Mouse (Mus musculus): Measurements from ENCODE around the gene Rilpl1. TPM values are rescaled to one million over a fixed set of nuclear protein-coding genes. Genes with fewer than 3 reads are reported as not detected.

The Rilpl1 gene
- polyA plus RNA-seq, 1 experiment from 2014 or later: 11.0 TPM

DNA sequence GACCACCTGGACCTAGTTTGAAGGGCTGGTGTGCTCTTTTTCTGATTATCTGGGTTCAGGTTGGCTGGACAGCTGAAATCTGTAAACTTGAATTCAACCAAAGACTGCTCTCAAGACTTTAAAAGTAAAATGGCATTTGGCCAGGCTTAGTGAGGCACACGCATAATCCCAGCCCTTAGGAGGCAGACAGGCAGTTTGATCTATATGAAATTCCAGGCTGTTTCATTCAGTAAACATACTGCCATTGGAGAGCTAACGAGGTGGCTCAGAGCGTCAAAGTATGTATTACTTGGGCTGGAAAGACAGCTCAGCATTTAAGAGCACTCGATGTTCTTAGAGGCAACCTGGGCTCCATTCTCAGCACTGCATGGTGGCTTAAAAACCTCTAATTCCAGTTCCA is 39.5 kb downstream of the Rilpl1 start:
- Histone ChIP-seq H3K9ac (ENCODE audit: low read length) (no peak overlapping the region), H3K36me3 (ENCODE audit: control insufficient read depth, insufficient read depth, low read length) (peaks cover 4% of the 10 kb centered on the region; the same call in 1 of the 2 replicates), H3K4me1 (ENCODE audit: control insufficient read depth, insufficient read depth, low read length) (peaks cover 6% of the 10 kb centered on the region), H3K27ac (ENCODE audit: low read length) (peak overlapping the region; percentile 39), H3K4me2 (ENCODE audit: low read depth, low read length) (no peak overlapping the region), H3K4me3 (replicated peaks; ENCODE audit: low read length) (no peak overlapping the region), H3K27me3 (ENCODE audit: control insufficient read depth, insufficient read depth, low read length) (no peaks in the 10 kb centered on the region), H3K9me3 (replicated peaks; ENCODE audit: control insufficient read depth, low read length) (no peaks in the 10 kb centered on the region)
- WGBS: 43% methylated on average over 4 of the region's 4 CpGs
- peak; percentile 52; the same call in 1 of the 2 replicates for ATAC-seq (ENCODE audit: insufficient read depth, low FRiP score)

- no peak for ATAC-seq (ENCODE audit: insufficient read depth, low FRiP score)
- Histone ChIP-seq H3K36me3 (ENCODE audit: control insufficient read depth, insufficient read depth, low read length) (peaks cover 4% of the 10 kb centered on the region; the same call in 1 of the 2 replicates), H3K27ac (ENCODE audit: low read length) (no peak overlapping the region), H3K9me3 (replicated peaks; ENCODE audit: control insufficient read depth, low read length) (no peaks in the 10 kb centered on the region), H3K4me1 (ENCODE audit: control insufficient read depth, insufficient read depth, low read length) (peaks cover 14% of the 10 kb centered on the region), H3K4me3 (replicated peaks; ENCODE audit: low read length) (no peak overlapping the region), H3K27me3 (ENCODE audit: control insufficient read depth, insufficient read depth, low read length) (no peaks in the 10 kb centered on the region), H3K4me2 (ENCODE audit: low read depth, low read length) (no peak overlapping the region), H3K9ac (ENCODE audit: low read length) (no peak overlapping the region)
- WGBS: 80% methylated on average over 3 of the region's 3 CpGs
Measured at GRCm38 (mm10) chr5:124488885-124489284, 42.3 kb downstream of the Rilpl1 start.

GRCm38 (mm10) chr5:124485654-124486053 is 45.5 kb downstream of the Rilpl1 start:
- no peaks in the 10 kb centered on the region for H3K9me3 ChIP-seq (replicated peaks; ENCODE audit: control insufficient read depth, low read length)
- ATAC-seq (ENCODE audit: insufficient read depth, low FRiP score): no peak
- no peak overlapping the region for H3K4me3 ChIP-seq (replicated peaks; ENCODE audit: low read length)
- WGBS: 85% methylated on average over 5 of the region's 5 CpGs
- peaks cover 9% of the 10 kb centered on the region for H3K4me1 ChIP-seq (ENCODE audit: control insufficient read depth, insufficient read depth, low read length)
- no peak overlapping the region for H3K9ac ChIP-seq (ENCODE audit: low read length)
- no peak overlapping the region for H3K4me2 ChIP-seq (ENCODE audit: low read depth, low read length)
- no peaks in the 10 kb centered on the region for H3K36me3 ChIP-seq (ENCODE audit: control insufficient read depth, insufficient read depth, low read length)
- H3K27ac ChIP-seq (ENCODE audit: low read length): no peak overlapping the region
- H3K27me3 ChIP-seq (ENCODE audit: control insufficient read depth, insufficient read depth, low read length): no peaks in the 10 kb centered on the region

- Histone ChIP-seq H3K4me1 (ENCODE audit: control insufficient read depth, insufficient read depth, low read length) (peaks cover 9% of the 10 kb centered on the region), H3K27ac (ENCODE audit: low read length) (peak overlapping the region; percentile 98), H3K27me3 (ENCODE audit: control insufficient read depth, insufficient read depth, low read length) (no peaks in the 10 kb centered on the region), H3K36me3 (ENCODE audit: control insufficient read depth, insufficient read depth, low read length) (no peaks in the 10 kb centered on the region), H3K9ac (ENCODE audit: low read length) (peak overlapping the region; percentile 79), H3K4me2 (ENCODE audit: low read depth, low read length) (peak overlapping the region; percentile 85), H3K9me3 (replicated peaks; ENCODE audit: control insufficient read depth, low read length) (no peaks in the 10 kb centered on the region), H3K4me3 (replicated peaks; ENCODE audit: low read length) (peak overlapping the region; percentile 57)
- ATAC-seq (ENCODE audit: insufficient read depth, low FRiP score): peak; percentile 41; the same call in 1 of the 2 replicates
- 7% methylated on average over 15 of the region's 15 CpGs for WGBS
Measured at GRCm38 (mm10) chr5:124483655-124484396, 47.4 kb downstream of the Rilpl1 start.

- H3K27ac ChIP-seq (ENCODE audit: low read length): peak within 1 kb of the TSS; percentile 98
- H3K9me3 ChIP-seq (replicated peaks; ENCODE audit: control insufficient read depth, low read length): no peaks in the 10 kb centered on the region
- peak; percentile 92 for ATAC-seq (ENCODE audit: insufficient read depth, low FRiP score)
- H3K9ac ChIP-seq (ENCODE audit: low read length): peak within 1 kb of the TSS; percentile 87
- under 1% methylated on average over 48 of the region's 48 CpGs for WGBS
- H3K27me3 ChIP-seq (ENCODE audit: control insufficient read depth, insufficient read depth, low read length): no peaks in the 10 kb centered on the region
- H3K36me3 ChIP-seq (ENCODE audit: control insufficient read depth, insufficient read depth, low read length): no peaks in the 10 kb centered on the region
- H3K4me3 ChIP-seq (replicated peaks; ENCODE audit: low read length): peak within 1 kb of the TSS; percentile 57
- H3K4me1 ChIP-seq (ENCODE audit: control insufficient read depth, insufficient read depth, low read length): peaks cover 9% of the 10 kb centered on the region
- H3K4me2 ChIP-seq (ENCODE audit: low read depth, low read length): peak within 1 kb of the TSS; percentile 85
Measured at GRCm38 (mm10) chr5:124482966-124483654, 48.1 kb downstream of the Rilpl1 start, which contains the start of gene Snrnp35. Gene Snrnp35, plus strand, starts transcription at chr5:124483134.

- Histone ChIP-seq H3K27ac (ENCODE audit: low read length) (peak overlapping the region; percentile 98), H3K4me2 (ENCODE audit: low read depth, low read length) (peak overlapping the region; percentile 85), H3K4me1 (ENCODE audit: control insufficient read depth, insufficient read depth, low read length) (peaks cover 9% of the 10 kb centered on the region), H3K9ac (ENCODE audit: low read length) (peak overlapping the region; percentile 87), H3K36me3 (ENCODE audit: control insufficient read depth, insufficient read depth, low read length) (no peaks in the 10 kb centered on the region), H3K27me3 (ENCODE audit: control insufficient read depth, insufficient read depth, low read length) (no peaks in the 10 kb centered on the region), H3K9me3 (replicated peaks; ENCODE audit: control insufficient read depth, low read length) (no peaks in the 10 kb centered on the region), H3K4me3 (replicated peaks; ENCODE audit: low read length) (peak overlapping the region; percentile 57)
- 2% methylated on average over 13 of the region's 13 CpGs for WGBS
- no peak for ATAC-seq (ENCODE audit: insufficient read depth, low FRiP score)
Measured at GRCm38 (mm10) chr5:124482436-124482965, 48.7 kb downstream of the Rilpl1 start.

GRCm38 (mm10) chr5:124481714-124482113 is 49.5 kb downstream of the Rilpl1 start:
- no peak overlapping the region for H3K27ac ChIP-seq (ENCODE audit: low read length)
- 91% methylated on average over 4 of the region's 4 CpGs for WGBS
- H3K27me3 ChIP-seq (ENCODE audit: control insufficient read depth, insufficient read depth, low read length): no peaks in the 10 kb centered on the region
- H3K36me3 ChIP-seq (ENCODE audit: control insufficient read depth, insufficient read depth, low read length): no peaks in the 10 kb centered on the region
- ATAC-seq (ENCODE audit: insufficient read depth, low FRiP score): no peak
- no peaks in the 10 kb centered on the region for H3K9me3 ChIP-seq (replicated peaks; ENCODE audit: control insufficient read depth, low read length)
- no peak overlapping the region for H3K4me3 ChIP-seq (replicated peaks; ENCODE audit: low read length)
- H3K9ac ChIP-seq (ENCODE audit: low read length): no peak overlapping the region
- no peak overlapping the region for H3K4me2 ChIP-seq (ENCODE audit: low read depth, low read length)
- H3K4me1 ChIP-seq (ENCODE audit: control insufficient read depth, insufficient read depth, low read length): peaks cover 15% of the 10 kb centered on the region

DNA sequence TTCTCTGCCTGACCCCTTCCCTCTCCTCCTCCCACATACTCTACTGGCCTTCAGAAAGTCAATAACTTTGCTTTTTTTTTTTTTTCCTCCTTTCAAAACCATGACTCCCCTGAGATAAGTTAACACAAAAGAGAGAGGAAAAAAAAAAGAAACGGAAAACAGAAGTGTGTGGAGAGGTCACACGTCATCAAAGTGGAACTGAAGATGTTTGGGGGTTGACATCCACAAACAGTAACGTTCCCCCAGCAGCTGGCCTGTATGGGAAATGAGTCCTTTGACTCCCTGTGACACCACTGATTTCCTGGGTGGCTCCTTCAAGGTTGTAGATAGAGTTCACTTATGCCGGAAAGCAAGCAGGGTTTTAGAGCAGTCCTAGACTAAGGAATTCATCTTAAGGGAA is 51.1 kb downstream of the Rilpl1 start:
- Histone ChIP-seq H3K4me1 (ENCODE audit: control insufficient read depth, insufficient read depth, low read length) (peaks cover 27% of the 10 kb centered on the region), H3K4me2 (ENCODE audit: low read depth, low read length) (no peak overlapping the region)

DNA sequence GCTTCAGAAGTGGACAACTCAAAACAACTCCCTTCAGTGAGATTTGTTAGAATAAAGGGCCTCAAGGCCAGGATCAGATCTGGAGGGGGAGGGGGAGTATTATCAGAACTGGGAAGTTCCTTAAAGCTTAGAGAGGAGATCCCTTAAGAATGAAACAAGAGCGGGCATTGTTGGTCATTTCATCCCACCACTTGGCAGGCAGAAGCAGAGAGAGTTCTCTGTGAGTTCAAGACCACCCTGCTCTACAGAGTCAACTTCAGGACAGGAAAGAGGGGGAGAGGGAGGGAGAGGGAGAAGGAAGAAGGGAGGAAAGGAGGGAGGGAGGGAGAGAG is 52.4 kb downstream of the Rilpl1 start:
- H3K4me1 ChIP-seq (ENCODE audit: control insufficient read depth, insufficient read depth, low read length): peaks cover 19% of the 10 kb centered on the region
- no peak for ATAC-seq (ENCODE audit: insufficient read depth, low FRiP score)
- H3K4me2 ChIP-seq (ENCODE audit: low read depth, low read length): peak overlapping the region; percentile 78; the same call in 1 of the 2 replicates
- H3K27me3 ChIP-seq (ENCODE audit: control insufficient read depth, insufficient read depth, low read length): no peaks in the 10 kb centered on the region
- no peaks in the 10 kb centered on the region for H3K36me3 ChIP-seq (ENCODE audit: control insufficient read depth, insufficient read depth, low read length)
- H3K9ac ChIP-seq (ENCODE audit: low read length): no peak overlapping the region; the same call in 1 of the 2 replicates
- peak overlapping the region; percentile 81 for H3K27ac ChIP-seq (ENCODE audit: low read length)
- H3K4me3 ChIP-seq (replicated peaks; ENCODE audit: low read length): peak overlapping the region; percentile 81; the same call in 1 of the 2 replicates
- WGBS: 60% methylated on average over 1 of the region's 1 CpGs
- no peaks in the 10 kb centered on the region for H3K9me3 ChIP-seq (replicated peaks; ENCODE audit: control insufficient read depth, low read length)

More for the DNA sequence above, 51.1 kb downstream of the Rilpl1 start:
- Histone ChIP-seq H3K27ac (ENCODE audit: low read length) (no peak overlapping the region; the same call in 1 of the 2 replicates), H3K36me3 (ENCODE audit: control insufficient read depth, insufficient read depth, low read length) (no peaks in the 10 kb centered on the region), H3K9ac (ENCODE audit: low read length) (no peak overlapping the region), H3K27me3 (ENCODE audit: control insufficient read depth, insufficient read depth, low read length) (no peaks in the 10 kb centered on the region), H3K4me3 (replicated peaks; ENCODE audit: low read length) (no peak overlapping the region), H3K9me3 (replicated peaks; ENCODE audit: control insufficient read depth, low read length) (no peaks in the 10 kb centered on the region)
- ATAC-seq (ENCODE audit: insufficient read depth, low FRiP score): no peak
- 55% methylated on average over 4 of the region's 4 CpGs for WGBS
